Mouse (Mus musculus) telencephalon, adult 2 months (tissue): ENCODE results near the gene Dusp18.
"Not testable (repeated sequence)": the region's sequence is repeated elsewhere in the genome, so short reads cannot be mapped to it uniquely, and the experiment has no call there.

Experiments used
- DNase-seq: peaks from one replicate; pipeline ENCODE4 v3.0.0-alpha.2; 2011; ENCODE audit warnings: low read depth, low spot score

The Dusp18 gene

DNA sequence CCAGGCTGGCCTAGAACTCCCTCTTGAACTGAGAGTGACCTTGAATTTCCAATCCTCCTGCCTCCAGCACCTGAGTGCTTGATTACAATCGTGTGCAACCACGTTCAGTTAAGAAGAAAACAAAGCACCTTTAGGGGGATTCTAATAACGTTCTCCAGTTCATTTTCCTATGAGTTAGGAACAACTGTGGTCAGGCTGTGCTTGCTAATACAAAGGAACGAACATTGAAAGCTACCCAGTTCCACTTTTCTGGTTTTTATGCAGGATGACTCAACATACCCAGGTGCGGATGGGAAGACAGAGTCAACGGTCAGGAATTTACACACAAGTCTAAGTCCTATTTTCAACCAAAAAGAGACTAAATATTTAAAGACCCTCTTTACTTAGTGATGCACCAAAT lies 1.1 kb upstream of the Dusp18 start:
- DNase-seq: no peak

- DNase-seq: no peak
Measured at GRCm38 (mm10) chr11:3895458-3895857, 418 bp downstream of the Dusp18 start.

DNA sequence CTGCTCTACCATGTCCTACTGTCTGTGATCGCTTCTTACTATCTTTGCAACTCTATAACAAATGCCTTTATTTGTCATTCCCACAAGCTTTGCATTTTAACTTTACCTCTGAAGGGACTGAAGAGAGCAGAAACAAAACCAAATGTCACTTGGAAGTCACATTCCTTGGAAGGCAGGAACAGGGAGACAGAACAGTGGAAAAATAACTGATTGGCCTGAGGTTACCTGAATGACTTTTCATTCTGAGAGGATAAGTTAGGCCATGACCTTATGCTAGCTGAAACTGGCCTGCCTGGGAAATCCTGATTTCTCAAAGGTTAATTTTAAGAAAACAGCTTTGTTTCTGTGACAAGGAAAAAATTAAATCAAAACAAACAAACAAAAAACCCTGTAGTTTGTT lies 893 bp downstream of the Dusp18 start:
- DNase-seq: no peak

DNA sequence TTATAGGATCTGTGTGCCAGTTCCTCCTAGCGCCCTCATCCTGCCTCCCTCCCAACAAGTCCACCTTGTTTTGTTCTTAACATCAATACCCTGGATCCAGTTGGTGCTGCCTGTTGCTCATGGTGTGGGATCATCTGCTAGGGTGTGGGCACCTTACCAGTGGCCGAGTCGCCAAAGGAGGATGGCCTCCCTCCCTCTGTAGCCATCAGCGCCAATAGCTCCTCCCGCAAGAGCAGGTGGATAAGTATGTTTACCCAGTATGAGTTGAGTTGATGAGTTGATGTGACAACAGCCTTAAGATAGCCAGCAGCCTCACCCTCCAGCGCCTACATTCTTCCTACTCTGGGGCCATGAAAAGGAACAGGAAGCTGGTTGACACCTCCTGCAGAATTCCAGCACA lies 5.3 kb downstream of the Dusp18 start:
- no peak for DNase-seq

DNA sequence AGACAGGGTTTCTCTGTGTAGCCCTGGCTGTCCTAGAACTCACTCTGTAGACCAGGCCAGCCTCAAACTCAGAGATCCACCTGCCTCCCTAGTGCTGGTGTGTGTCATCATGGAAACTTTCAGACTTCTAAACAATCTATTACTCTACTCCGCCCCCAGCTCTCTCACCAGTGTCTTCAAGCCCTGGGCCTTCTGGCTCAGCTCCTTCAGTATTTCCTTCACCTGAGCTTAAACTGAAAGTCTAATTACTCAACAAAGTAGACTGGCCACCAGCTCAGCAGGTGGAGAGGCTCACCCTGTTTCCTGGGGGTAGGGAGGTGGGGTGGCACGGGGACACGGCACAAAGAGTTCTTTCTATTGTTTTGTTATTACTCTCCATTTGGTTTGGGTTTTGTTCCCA lies 7.5 kb downstream of the Dusp18 start:
- DNase-seq: no peak

DNA sequence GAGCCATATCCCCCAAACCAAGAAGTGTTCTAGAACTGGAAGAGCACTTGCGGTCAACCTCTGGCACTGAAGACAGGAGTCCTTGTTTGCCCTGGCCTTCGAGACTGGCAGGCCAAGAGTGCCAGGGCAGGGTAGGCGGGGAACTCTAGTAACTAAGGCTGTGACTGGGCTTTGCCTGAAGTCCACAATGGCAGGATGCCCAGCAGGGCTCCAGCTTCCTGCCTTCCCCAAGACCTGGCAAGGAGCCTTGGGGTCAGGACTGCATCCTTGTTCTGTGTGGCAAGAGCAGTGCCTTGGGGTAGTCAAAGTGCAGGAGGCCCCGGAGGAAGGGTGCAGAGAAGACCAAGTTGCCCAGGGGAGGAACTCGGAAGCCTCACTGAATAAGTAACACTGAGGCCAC lies 8.0 kb downstream of the Dusp18 start:
- DNase-seq: no peak

DNA sequence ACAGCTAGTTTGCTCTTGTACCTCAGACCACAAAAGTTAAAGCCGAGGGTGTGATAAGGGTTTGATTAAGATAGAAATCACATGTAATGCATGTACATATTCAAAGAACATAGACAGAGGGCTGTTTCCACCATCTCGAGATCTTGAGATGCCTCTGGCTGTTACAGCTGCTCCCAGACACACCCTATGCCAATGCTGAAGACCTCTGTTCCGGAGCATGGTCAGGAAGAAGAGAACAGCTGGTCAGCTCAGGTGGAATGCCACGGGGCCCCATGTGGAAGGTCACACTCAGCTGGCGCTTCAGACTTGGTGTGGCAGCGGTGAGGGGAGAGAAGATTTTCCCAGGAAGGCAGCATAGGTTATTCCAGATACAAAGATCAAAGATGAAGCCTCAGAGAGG lies 9.6 kb downstream of the Dusp18 start:
- DNase-seq: no peak

GRCm38 (mm10) chr11:3905446-3905845 lies 10.4 kb downstream of the Dusp18 start:
- no peak for DNase-seq

DNA sequence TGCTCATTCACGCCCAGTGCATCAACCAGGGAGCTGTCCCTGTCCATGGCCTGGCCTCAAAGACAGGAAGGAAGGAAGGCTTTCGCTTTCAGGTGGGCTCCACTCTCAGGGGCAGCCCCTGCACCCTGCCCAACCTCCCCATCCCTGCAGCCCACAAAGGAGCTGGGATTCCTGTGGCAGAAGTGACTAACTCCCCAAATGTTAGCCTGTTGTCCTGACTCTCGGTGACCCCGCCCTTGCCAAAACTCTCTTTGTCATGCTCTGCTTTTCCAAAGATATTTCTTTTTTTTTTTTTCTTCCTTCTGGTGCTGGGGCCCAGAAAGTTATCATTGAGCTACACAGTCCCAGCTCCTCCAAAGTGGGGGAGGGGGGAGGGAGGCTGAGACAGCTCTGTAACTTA lies 14.2 kb downstream of the Dusp18 start:
- no peak for DNase-seq

DNA sequence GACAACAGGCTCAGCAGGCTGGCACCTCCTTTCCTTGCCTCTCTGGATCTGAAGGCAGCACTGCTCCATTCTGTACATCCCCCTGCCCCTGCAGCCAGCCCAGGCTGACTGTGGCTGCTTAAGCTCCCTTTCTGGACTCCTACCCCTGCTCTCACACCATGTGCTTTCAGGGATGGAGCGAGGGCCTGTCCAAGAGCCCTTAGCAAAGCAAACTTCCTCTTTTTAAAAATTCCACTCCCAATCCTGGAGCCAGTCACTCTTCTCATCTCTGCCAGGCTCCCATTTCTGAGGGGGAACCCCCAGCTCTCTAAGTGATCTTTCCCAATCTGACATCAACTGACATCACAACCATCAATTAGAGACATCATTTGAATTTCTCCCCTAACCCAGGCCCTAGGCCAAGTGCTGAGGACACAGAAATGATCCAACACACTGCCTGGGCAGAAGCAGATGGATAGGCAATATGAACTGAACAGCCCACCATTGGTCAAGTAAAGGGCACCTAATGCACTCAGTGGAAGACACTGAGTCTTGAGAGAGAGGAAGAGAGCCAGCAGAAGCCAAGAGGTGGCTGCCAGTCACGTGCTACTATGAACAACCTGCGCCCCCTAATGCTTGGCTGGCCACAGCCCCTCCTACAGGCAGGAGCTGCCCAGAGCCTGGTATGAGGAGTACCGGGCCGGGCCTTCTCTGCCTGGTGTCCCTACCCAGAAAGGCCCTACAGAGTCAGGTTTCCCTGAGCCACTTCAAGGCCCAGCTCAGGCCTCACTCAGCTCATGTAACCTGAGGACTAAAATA lies 15.7 kb downstream of the Dusp18 start:
- DNase-seq: no peak

DNA sequence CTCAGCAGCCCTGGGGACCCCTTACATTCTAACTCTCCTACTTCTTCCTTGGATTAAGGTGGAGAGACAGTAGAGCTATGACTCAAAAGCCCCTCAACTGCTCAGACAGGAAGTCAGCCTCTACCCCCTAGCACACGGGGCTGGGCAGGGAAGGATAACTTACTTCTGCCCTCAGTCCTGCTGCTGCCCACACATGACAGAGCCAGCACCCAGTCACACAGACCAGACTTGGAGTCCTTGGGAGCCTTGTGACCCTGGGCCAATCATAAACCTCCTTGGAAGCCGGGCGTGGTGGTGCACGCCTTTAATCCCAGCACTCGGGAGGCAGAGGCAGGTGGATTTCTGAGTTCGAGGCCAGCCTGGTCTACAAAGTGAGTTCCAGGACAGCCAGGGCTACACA lies 16.4 kb downstream of the Dusp18 start:
- DNase-seq: not testable (repeated sequence)

- no peak for DNase-seq
Measured at GRCm38 (mm10) chr11:3912100-3912874, 17.2 kb downstream of the Dusp18 start.

DNA sequence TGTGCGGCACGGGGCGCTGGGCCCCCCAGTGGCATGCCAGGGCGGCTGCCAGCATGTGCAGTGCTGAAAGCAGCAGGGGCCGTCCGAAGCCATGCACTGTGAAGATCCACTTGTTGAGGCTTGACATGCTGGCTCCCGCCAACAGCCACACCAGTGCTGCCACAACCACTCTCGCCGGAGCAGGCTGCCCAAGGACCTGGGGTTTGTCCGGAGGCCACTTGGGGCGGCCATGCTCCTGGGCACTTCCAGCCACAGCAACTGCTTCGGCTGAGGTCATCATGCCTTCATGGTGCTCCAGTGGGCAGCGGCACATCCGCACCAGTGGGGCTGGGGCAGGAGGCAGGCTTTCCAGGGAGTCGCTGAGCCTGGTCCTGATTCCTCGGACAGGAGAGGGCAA lies 17.8 kb downstream of the Dusp18 start:
- DNase-seq: no peak

GRCm38 (mm10) chr11:3913316-3914108 lies 18.5 kb downstream of the Dusp18 start:
- peak; percentile 96 for DNase-seq

DNA sequence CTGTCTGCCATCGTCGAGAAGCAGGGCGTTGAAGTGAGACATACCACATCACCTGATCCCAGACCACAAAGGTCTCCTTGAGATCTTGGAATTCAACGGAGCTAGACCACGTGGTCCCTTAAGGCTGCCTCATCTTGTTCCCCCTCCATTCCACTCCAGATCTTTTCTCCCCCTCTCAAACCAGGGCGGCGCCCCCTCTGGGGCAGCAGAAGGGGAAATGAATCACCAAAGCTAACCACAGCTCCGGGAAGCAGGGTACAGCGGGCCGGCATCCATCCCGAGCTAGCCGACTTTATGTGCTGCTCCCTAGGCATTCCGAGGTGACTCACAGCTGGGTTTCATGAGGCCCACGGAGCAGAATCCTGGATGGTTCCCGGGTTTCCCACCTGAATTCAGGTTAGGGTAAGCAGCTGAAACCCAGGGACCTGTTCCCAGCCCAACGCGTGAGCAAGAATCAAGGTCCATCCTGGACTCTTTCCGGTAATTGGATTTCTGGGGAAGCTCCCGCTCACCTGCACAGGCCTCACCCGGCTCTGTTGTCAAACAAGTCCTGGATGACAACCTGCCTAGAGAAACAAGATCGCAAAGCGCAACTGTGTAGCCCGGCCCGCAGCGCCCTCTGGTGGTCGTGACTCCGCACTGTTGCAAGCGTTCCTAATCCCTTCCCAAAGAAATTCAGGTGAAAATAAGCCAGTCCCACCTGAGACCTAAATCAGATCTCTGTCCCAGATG lies 19.2 kb downstream of the Dusp18 start, which contains the start of gene Slc35e4:
Gene Slc35e4, minus strand, starts transcription at position 556 of the 732 bp plus-strand sequence.
- DNase-seq: no peak

DNA sequence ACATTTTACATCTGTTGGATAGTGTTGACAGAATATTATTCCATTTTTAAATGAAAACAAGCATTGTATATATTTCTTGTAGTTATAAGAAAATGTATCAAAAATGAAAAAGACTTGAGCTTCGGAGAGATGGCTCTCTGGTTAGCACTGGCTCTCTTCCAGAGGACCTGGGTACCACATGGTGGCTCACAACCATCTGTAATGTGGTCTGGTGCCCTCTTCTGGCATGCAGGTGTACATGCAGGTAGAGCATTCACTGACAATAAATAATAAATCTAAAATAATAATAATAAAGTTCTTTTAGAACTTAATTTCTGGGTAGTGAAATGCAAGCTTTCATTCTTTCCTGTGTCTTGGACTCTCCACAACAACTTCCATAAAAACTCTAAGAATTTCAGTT lies 23.7 kb downstream of the Dusp18 start:
- DNase-seq: no peak

- no peak for DNase-seq
Measured at GRCm38 (mm10) chr11:3920476-3920875, 25.4 kb downstream of the Dusp18 start.

DNA sequence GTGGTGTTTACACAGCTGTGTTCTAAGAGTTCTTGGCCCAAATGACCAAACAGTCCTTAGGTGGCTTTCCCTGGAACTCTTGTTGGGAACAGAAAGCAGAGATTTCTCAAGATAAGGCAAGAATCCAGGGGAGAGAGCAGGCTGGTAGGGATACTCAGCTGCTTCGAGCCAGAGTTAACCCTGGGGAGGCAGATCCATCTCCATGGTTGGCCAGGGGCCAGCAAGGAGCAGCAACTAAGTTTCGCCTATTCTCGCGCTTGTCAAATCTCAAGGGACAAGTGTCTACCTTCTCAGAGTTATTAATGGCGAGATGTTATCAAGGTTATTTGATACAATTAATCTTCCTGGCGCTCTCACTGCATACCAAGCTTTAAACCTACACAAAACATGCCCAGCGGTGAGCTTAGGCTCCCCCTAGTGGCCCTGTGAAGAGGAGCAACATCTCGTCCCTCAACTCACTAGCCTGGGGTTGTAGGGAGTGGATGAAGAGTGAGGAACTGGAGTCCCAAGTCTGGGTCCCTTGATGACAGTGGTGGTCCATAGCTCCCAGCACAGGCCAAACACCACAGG lies 26.3 kb downstream of the Dusp18 start:
- DNase-seq: no peak

- DNase-seq: no peak
Measured at GRCm38 (mm10) chr11:3922115-3922514, 27.1 kb downstream of the Dusp18 start.

DNA sequence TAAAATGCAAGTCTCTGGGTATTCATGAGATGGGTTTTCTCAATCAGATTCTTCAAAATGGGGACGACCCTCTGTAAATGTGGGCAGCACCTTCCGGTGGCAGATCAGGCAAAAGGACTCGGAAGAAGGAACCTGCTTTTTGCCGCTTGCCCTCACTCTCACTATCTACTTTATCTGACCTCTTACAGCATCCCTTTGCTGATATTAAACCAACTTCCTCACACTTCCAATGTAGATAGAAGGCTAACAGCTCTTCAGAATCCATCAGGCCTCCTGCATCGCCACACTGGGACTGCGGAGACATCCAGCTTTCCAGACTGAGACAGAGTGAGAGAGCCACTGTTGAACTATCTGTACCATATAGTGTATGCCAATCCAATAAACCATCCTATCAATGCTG lies 27.7 kb downstream of the Dusp18 start:
- no peak for DNase-seq

- no peak for DNase-seq
Measured at GRCm38 (mm10) chr11:3925916-3926315, 30.9 kb downstream of the Dusp18 start.
